Mouse (Mus musculus): Measurements from ENCODE around the gene Gale. TPM values are rescaled to one million over a fixed set of nuclear protein-coding genes. Genes with fewer than 3 reads are reported as not detected.
"Not testable (repeated sequence)": the region's sequence is repeated elsewhere in the genome, so short reads cannot be mapped to it uniquely, and the experiment has no call there.

Gale gene
- total RNA-seq, 2 experiments from 2014 or later = 19.6 to 20.9 TPM

DNA sequence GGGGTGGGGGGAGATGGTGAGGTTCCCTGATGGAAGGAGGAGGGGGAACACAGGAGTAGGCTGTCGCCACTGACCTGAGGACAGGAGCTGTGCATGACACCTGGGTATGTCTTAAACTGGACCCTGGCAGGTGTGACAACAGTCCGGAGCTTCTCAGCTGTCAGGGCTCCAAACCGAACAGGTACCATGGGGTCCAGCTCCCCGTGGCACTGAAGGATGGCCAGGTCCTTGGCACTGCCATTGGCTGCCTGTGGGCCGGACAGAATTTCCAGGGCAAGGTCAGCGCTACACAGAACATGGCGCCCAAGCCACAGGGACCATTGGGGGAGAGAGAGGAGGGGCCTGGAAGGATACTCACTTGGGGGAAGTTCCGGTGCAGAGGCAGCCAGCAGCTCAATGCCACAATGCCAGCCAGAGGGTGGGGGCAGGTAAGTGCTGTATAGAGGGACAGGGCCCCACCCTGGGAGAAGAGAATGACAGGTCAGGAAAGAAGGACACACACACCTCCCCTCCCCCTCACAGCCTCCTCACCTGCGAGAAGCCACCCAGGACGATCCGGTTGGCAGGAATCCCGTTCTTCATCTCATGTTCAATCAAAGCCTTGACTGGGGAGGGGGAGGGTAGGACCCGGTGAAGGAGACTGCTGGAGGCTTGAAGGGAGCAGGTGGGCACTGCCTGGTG, 5.7 kb downstream of the Gale start:
- DNase-seq (ENCODE audit: low spot score in 2 of 2) = no peak

DNA sequence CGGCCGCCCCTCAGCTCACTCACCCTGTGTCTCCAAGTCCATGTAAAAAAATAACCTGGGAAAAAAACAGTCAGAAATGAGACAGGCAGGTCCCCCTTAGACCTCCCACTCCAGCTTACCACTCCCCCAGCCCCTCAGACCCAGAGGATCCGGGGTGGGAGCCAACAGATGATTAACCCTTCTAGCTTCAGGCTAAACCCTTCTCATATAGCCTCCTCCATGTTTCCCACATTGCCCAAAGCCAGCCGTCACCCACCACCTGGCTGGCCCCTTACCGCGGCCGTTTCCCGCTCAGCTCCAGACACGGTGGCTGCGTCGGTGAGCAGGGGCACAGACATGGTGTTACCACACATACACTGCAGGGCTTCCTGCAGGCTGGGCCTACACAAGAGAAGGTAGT, 7.1 kb downstream of the Gale start:
- no peak for DNase-seq (ENCODE audit: low spot score in 2 of 2)

DNA sequence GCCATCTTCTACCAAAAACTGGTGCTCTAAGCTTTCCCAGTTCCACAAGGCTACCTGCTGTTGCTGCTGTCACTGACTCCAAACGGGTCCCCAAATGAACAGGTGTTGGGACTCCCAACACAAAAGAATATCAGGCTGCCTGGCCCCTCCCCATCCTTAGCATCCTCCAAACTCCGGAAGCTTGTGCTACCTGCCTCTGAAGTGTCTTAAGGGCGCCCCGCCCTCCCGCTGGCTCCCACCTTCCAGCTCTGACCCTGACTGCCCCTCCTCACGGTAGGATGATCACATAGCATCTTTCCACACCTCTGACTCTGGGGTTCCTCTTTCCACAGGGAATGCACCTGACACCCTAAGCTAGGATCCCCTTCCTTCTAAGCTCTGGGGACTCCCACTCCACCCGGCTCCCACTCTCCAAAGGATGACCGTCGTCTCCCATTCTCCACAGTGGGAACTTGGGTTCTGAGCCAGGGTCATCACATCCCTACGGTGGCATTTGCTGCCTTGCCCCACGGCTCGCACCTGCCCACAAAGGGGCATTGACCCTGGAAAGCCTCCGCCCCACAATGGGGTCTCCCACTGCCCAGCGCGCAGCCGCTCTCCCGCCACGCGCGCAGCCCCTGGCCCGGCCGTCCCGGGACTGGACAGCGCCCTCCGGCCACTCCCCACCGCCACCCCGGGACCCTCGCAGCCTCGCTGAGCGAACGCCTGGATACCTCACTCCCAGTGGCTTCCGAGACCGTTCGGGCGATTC, 8.5 kb downstream of the Gale start:
- DNase-seq (ENCODE audit: low spot score in 2 of 2) = no peak

DNA sequence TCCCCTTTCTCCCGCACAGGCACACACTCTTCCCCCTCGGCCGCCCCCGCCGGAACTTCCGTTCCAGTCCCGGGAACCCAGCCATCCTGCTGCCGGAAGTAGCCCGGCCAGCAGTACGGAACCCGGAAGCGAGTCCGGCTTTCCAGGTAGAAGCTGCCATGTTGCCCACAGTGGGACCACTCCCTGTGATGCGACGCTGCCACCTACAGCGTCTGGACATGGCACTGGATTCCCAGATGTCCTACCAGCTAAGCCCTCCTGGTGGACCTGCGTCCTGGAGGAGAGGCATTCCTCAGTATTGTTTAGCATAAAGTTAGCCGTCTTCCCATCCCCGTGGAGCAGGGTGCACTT, 9.0 kb downstream of the Gale start, which contains the start of gene Lypla2:
Lypla2 (minus strand) TSS at position 71 of the 351 bp plus-strand sequence.
- peak; percentile 89 to 91 for DNase-seq (ENCODE audit: low spot score in 2 of 2)

DNA sequence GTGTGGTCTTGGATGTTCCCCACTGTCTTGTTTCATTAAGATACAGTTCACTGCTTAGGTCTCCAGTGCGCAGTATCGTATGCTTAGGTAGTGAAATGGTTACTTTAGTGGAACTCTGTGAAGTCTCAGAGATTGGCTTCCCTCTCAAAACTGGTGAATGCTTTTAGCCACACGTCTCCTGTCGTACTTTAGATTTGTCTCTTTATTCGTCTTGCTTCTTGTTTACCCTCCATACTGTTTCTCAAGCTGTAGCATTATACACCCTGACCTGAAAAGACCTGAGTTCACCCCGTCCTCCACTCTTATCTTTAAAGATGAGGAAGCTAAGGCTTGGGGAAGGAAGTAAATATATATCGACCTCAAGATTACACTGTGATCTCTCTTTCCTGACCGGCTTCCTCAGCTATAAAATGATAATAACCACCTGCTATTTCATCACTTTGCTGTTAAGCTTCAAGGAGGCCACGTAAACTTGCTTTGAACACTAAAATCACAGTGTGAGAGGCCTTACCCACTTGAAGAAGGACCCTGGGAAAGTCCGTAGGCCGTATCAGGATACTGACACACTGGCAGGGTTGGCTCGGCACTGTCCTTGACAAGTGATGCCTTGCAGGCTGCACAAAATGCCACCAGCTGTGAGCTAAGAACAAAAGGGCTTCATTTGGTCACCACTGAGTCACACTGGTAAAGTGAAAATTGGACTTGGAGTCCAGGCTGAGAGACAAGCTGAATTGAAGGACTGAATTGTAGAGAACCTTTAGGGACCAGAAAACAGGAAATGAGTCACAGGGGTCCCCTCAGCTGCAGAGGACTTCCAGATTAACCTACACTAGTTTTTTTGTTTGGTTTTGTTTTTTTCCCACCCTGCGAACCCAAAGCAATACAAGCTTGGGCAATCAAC, 9.6 kb downstream of the Gale start:
- DNase-seq (ENCODE audit: low spot score in 2 of 2) = no peak

DNA sequence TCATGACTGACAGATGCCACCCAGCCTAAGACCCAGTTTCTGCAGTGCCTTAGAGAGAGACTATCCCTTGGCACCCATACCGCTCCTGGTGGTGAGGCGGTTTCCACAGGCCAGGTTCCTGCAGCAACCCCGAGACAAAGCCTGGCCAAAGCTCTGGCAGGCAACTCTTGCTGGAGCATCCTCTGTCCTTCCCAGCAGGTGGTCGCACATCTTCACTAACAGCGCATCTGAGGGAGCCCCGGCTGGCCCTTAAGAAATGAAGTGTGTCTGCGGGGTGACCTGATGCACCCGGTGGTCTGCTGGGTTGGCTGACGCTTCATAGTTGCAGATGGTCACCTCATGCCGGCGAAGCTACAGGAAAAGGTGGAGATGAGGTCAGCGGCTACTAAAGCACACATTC, 12.6 kb downstream of the Gale start:
- DNase-seq (ENCODE audit: low spot score in 2 of 2) = no peak

DNA sequence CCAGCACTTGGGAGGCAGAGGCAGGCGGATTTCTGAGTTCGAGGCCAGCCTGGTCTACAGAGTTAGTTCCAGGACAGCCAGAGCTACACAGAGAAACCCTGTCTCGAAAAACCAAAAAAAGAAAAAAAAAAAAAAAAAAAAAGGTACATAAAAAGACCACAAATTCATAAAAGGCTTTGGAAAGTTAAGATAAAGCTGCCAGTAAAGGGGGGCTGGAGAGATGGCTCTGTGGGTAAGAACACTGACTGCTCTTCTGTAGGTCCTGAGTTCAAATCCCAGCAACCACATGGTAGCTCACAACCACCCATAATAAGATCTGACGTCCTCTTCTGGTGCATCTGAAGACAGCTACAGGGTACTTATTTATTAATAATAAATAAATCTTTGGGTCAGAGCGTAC, 16.7 kb downstream of the Gale start:
- DNase-seq (ENCODE audit: low spot score in 2 of 2) = not testable (repeated sequence)

DNA sequence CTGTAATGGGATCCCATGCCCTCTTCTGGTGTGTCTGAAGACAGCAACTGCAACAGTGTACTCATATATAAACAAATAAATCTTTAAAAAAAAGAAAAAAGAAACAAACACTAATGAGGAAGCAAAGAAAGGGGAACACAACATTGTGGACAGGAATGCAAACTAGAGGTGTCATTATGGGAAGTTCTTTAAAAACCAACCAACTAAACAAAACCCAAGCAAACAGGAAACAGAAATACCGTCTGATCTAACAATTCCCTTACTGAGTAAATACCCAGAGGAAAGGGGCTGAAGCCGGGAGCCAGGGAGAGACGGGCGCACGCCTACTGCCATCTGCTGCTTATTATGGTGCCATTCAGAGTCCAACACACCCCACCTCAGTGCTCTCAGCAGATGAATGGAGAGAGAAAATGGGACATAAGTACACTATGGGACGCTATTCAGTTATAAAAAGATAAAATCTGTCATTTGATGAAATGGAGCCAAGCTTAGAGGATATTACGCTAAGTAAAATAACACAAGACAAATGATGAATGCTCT, 18.1 kb downstream of the Gale start:
- peak; percentile 81 to 95 for DNase-seq (ENCODE audit: low spot score in 2 of 2)

DNA sequence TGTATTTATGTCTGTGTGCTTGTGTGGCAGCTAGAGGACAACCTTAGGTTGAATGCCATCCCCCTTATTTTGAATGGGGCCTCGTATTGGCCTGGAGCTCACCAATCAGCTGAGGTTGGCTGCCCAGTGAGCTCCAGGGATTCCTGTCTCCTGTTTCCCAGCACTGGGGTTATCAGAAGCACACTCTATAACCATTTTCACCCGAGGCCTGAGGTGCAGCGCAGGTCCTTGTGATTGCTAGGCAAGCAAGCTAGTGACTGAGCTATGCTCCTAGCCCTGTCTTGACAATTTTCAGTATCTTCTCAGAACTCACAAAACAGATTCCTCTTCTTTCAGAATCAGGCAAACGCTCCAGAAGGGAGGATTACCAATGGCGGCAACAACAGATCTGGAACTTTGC, 21.0 kb downstream of the Gale start:
- DNase-seq (ENCODE audit: low spot score in 2 of 2) = no peak

DNA sequence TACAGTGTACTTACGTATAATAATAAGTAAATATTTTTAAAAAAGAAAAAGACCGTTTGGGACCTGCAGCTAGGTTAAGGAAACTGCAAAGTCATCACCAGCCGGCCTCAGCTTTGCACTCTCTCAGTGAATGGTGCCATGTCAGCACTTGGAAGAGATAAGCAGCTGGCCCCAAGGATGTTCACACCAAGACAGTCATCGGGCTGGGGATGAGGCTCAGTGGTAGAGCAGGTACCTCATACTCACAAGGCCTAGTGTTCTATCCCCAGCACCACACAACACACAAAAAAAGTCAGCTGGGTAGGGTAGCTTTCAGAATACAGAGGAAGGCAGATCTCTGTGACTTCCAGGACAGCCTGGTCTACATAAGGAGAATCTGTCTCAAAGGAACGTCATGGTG, 21.7 kb downstream of the Gale start:
- DNase-seq (ENCODE audit: low spot score in 2 of 2) = no peak

DNA sequence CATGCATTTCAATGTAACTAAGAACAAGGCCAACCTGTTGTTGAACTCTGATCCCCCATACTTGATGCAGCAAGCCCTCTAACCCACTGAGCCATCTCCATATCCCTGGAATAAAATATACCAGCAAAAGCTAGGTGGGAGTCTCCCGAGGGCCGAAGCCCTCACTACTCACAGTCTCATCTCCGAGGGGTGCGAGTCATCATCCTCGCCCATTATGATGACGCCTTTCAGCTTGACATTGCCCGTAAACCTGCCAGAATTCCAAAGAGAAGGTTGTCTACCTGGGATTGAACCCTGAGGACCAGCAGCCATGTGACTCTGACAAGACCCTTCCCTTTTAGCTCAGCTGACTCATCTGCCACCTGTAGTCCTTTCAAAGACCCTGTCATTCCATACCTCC, 22.2 kb downstream of the Gale start:
- DNase-seq (ENCODE audit: low spot score in 2 of 2) = no peak

DNA sequence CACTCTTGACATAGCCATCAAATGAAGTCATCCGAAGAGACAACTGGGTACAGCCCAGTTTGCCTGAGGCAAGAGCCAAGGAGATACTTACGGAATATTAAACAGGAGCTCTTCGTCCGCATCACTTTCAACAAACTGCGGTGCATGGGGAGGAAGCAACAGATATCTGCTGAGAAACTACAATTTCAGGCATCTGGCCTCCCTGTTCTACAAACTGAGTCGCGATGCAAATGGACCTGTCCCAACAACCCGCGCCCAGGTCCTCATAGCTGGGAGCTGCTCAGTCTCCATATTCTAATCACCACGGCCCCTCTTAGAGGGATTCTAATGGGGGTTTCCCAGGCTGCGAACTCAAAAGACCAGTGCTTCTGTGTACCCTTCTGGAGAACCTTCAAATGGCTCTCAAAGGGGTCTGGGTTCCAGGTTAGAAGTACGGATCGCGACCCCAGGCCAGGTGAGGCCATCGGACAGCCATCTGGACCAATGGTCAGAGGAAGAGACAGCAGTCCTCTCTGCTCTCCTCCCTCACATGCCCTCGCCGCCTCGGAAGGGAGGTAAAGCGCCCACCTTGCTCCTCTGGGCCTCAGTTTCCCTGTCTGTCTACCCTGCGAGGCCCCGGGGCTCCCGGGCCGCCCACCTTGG, 22.9 kb downstream of the Gale start:
- DNase-seq (ENCODE audit: low spot score in 2 of 2) = no peak

DNA sequence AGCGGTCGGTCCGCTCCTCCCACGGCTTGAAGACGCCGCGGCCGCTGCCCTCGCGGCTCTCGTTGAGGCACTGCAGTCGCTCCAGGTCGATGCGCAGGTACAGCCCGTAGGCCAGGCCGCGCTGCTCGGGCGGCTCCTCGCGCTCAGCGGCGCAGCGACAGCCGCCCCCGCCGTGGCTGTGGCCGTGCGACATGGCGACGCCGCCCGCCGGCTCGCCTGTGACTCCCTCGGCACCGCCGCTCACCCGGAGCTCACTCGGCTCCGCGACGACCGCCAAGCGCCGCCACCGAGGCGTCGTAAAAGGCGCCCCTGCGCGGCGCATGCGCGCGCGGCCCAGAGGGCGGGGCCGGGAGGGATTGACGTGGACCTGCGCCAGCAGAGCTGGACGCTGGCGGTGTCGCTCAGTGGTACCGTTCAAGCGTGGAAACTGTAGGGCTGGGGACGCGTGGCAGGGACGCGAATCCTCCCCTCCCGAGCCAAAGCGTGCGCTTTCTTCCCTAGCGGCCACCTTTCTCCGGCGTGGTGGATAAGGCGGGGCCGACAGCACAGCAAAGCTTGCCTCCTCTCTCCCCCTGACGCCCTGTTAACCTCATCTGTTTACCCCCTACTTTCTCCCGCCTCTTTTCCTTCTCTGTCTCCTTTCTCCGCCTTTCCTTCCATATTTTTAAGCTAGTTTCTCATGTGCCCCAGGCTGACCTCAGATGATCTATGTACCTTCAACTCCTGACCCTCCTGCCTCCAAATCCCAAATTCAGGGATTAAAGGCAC, 23.6 kb downstream of the Gale start, which contains the start of gene Pithd1:
Pithd1 (minus strand) TSS at position 322 of the 768 bp plus-strand sequence.
- peak; percentile 88 to 94 for DNase-seq (ENCODE audit: low spot score in 2 of 2)

DNA sequence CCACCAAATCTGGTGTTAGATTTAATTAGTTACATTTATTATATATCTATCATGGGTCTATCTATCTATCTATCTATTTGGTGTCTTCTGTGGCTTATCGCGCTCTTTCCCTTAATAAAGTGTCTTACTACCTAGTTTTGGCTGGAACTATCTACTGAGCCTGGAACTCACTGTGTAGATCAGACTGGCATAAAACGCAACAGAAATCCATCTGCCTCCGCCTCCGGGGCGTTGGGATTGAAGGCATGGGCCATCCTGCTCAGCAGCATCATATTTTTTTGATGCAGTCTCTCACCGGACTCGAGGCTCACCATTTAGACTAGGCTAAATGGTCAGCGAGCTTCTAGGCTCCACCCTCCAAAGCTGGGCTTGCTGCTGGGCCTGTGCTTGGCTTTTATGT, 24.2 kb downstream of the Gale start:
- DNase-seq (ENCODE audit: low spot score in 2 of 2) = peak in 1 of 2 experiments; percentile 59

DNA sequence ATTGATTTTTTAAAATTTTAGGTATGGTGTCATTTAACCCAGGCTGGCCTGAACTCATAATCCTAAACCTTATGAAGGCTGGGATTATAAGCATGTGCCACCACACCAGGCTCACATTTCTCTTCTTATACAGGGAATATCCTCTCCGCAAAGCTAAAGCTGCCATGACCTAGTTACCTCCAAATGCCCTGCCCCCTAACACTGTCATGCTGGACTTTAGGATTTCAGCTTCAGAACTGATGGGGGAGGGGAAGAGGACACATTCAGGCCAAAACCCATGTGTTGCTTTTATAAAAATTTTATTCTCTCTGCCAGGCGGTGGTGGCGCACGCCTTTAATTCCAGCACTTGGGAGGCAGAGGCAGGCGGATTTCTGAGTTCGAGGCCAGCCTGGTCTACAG, 30.4 kb downstream of the Gale start:
- no peak for DNase-seq (ENCODE audit: low spot score in 2 of 2)

DNA sequence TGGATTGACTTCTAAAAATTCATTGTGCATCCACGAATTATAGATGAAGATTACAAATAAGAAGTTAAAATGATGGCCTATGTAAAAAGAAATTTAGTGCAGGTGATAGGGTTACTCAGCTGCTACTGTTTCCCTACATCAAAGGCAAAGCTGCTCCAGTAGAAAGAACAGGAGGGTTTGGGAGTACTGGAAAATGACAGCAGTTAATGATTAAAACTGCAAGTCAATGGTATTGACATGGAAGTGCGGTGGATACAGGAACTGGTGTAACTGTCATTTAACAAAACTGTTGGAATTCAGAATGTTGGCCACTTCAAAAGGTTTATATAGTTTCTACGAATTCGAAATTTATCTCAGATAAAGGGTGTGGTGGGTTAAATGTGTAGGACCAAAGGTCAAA, 31.6 kb downstream of the Gale start:
- DNase-seq (ENCODE audit: low spot score in 2 of 2) = no peak

DNA sequence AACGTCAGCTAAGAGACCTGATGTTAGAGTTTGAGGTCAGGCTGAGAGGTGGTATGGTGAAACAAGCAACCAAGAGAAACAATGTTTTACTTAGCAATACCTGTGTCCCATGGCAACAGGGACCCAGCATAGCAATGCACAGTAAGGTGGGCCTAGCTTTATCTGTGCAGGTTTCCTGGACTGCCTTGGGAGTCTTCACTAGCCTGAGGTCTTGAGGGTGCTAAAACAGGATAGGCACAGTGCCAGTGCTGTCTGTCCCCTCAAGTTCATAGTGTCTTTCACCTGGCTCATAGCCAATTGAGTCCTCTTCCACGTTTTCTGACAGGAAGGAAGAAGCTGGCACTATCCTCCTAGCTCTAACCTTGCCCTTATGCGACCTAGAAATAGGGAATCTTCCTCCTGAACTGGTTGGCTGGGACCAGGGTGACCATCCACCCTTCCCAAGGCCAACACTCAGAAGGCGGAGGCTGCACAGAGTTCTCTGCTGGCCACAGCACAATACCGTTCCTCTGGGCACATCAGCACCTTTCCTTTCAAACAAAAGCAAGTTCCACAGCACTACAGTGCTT, 40.7 kb downstream of the Gale start:
- no peak for DNase-seq (ENCODE audit: low spot score in 2 of 2)

DNA sequence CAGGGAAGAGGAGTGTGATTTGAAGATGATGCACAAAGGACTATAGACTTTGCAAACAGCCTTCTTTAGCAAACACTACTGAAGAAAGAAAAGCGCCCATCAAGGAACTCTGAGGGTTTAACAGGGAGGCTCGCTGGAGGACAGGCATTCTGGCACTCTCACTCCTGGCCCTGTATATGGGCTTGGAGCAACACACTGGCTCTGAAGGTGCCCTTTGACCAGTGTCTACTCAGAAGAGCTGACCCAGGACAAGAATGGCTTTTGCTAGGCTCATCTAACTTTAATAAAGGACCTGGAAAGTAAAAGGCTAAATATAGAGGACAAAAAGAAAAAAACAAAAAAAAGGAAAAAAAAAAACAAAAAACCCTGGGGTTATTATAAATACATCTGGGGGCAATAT, 41.4 kb downstream of the Gale start:
- no peak for DNase-seq (ENCODE audit: low spot score in 2 of 2)

DNA sequence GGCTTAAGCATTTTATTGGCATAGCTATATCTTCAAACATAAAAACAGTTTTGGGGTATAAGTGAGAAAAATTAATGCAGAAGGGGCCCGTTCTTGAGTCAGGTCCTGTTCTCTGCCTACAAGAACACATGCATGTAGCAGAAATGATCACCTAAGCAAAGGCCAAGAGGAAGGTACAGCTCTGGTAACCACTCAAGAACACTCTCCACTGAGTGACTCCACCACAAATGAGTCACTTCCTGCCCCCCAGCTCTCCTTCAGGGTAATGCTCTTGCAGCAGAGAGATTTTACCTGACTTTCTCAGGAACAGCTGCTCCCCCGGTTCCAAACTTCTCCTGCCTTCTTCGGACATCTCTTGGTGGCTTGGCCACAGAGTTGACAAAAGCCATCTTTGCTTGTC, 43.3 kb downstream of the Gale start:
- DNase-seq (ENCODE audit: low spot score in 2 of 2) = no peak
